Mouse (Mus musculus): Measurements from ENCODE around the gene Olfr457. TPM values are rescaled to one million over a fixed set of nuclear protein-coding genes. Genes with fewer than 3 reads are reported as not detected.
"Not testable (repeated sequence)": the region's sequence is repeated elsewhere in the genome, so short reads cannot be mapped to it uniquely, and the experiment has no call there.

Olfr457 gene
- not detected in 2 replicates for polyA plus RNA-seq (2014; fragmentation: Nextera tagmentation; extraction: Ambion mirVana)

- DNase-seq (ENCODE audit: low spot score) = no peak
- WGBS = 92% methylated on average over 1 of the region's 1 CpGs
- no peak for ATAC-seq (replicated peaks; ENCODE audit: low FRiP score)
- Histone ChIP-seq H3K27ac (ENCODE audit: low read depth, low read length) (no peak within 1 kb of the TSS), H3K36me3 (ENCODE audit: control insufficient read depth, insufficient read depth, low read length) (no peaks in the 10 kb centered on the region), H3K4me1 (replicated peaks; ENCODE audit: control insufficient read depth, insufficient read depth, low read length) (no peaks in the 10 kb centered on the region), H3K27me3 (ENCODE audit: control insufficient read depth, insufficient read depth, low read length) (no peaks in the 10 kb centered on the region), H3K4me2 (ENCODE audit: low read depth, low read length, severe bottlenecking) (no peak within 1 kb of the TSS), H3K9ac (ENCODE audit: low read length) (no peak within 1 kb of the TSS), H3K9me3 (ENCODE audit: control insufficient read depth, low read length) (no peaks in the 10 kb centered on the region), H3K4me3 (ENCODE audit: low read depth, low read length) (no peak within 1 kb of the TSS)
Measured at GRCm38 (mm10) chr6:42476235-42476634, at the start of gene Olfr457. TSS of gene Olfr457 (minus strand) at chr6:42476335.

- Histone ChIP-seq H3K9ac (ENCODE audit: low read length) (no peak overlapping the region), H3K4me3 (ENCODE audit: low read depth, low read length) (no peak overlapping the region), H3K27ac (ENCODE audit: low read depth, low read length) (no peak overlapping the region), H3K4me2 (ENCODE audit: low read depth, low read length, severe bottlenecking) (no peak overlapping the region), H3K9me3 (ENCODE audit: control insufficient read depth, low read length) (no peaks in the 10 kb centered on the region), H3K4me1 (replicated peaks; ENCODE audit: control insufficient read depth, insufficient read depth, low read length) (no peaks in the 10 kb centered on the region), H3K27me3 (ENCODE audit: control insufficient read depth, insufficient read depth, low read length) (no peaks in the 10 kb centered on the region), H3K36me3 (ENCODE audit: control insufficient read depth, insufficient read depth, low read length) (no peaks in the 10 kb centered on the region)
- ATAC-seq (replicated peaks; ENCODE audit: low FRiP score) = no peak
- DNase-seq (ENCODE audit: low spot score) = no peak
- WGBS = 92% methylated on average over 1 of the region's 1 CpGs
Measured at GRCm38 (mm10) chr6:42513461-42513860, 37.3 kb upstream of the Olfr457 start.

- H3K4me3 ChIP-seq (ENCODE audit: low read depth, low read length) = no peak overlapping the region
- DNase-seq (ENCODE audit: low spot score) (no peak), ATAC-seq (replicated peaks; ENCODE audit: low FRiP score) (no peak)
- no peaks in the 10 kb centered on the region for H3K9me3 ChIP-seq (ENCODE audit: control insufficient read depth, low read length)
- H3K4me2 ChIP-seq (ENCODE audit: low read depth, low read length, severe bottlenecking) = no peak overlapping the region
- no peak overlapping the region for H3K9ac ChIP-seq (ENCODE audit: low read length)
- H3K27me3 ChIP-seq (ENCODE audit: control insufficient read depth, insufficient read depth, low read length) = no peaks in the 10 kb centered on the region
- no peaks in the 10 kb centered on the region for H3K36me3 ChIP-seq (ENCODE audit: control insufficient read depth, insufficient read depth, low read length)
- H3K4me1 ChIP-seq (replicated peaks; ENCODE audit: control insufficient read depth, insufficient read depth, low read length) = no peaks in the 10 kb centered on the region
- no peak overlapping the region for H3K27ac ChIP-seq (ENCODE audit: low read depth, low read length)
Measured at GRCm38 (mm10) chr6:42509311-42509710, 33.2 kb upstream of the Olfr457 start.

GRCm38 (mm10) chr6:42503478-42503877, 27.3 kb upstream of the Olfr457 start:
- Histone ChIP-seq H3K27ac (ENCODE audit: low read depth, low read length) (no peak overlapping the region), H3K4me3 (ENCODE audit: low read depth, low read length) (no peak overlapping the region), H3K4me1 (replicated peaks; ENCODE audit: control insufficient read depth, insufficient read depth, low read length) (no peaks in the 10 kb centered on the region), H3K36me3 (ENCODE audit: control insufficient read depth, insufficient read depth, low read length) (no peaks in the 10 kb centered on the region), H3K4me2 (ENCODE audit: low read depth, low read length, severe bottlenecking) (no peak overlapping the region), H3K9me3 (ENCODE audit: control insufficient read depth, low read length) (no peaks in the 10 kb centered on the region), H3K9ac (ENCODE audit: low read length) (no peak overlapping the region), H3K27me3 (ENCODE audit: control insufficient read depth, insufficient read depth, low read length) (no peaks in the 10 kb centered on the region)
- DNase-seq (ENCODE audit: low spot score) (no peak), ATAC-seq (replicated peaks; ENCODE audit: low FRiP score) (no peak)
- WGBS = 92% methylated on average over 2 of the region's 2 CpGs

GRCm38 (mm10) chr6:42489731-42490130, 13.6 kb upstream of the Olfr457 start:
- ATAC-seq (replicated peaks; ENCODE audit: low FRiP score) (no peak), DNase-seq (ENCODE audit: low spot score) (no peak)
- Histone ChIP-seq H3K4me2 (ENCODE audit: low read depth, low read length, severe bottlenecking) (no peak overlapping the region), H3K27me3 (ENCODE audit: control insufficient read depth, insufficient read depth, low read length) (no peaks in the 10 kb centered on the region), H3K9me3 (ENCODE audit: control insufficient read depth, low read length) (no peaks in the 10 kb centered on the region), H3K9ac (ENCODE audit: low read length) (no peak overlapping the region), H3K4me3 (ENCODE audit: low read depth, low read length) (no peak overlapping the region), H3K27ac (ENCODE audit: low read depth, low read length) (no peak overlapping the region), H3K36me3 (ENCODE audit: control insufficient read depth, insufficient read depth, low read length) (no peaks in the 10 kb centered on the region), H3K4me1 (replicated peaks; ENCODE audit: control insufficient read depth, insufficient read depth, low read length) (no peaks in the 10 kb centered on the region)
- 87% methylated on average over 1 of the region's 1 CpGs for WGBS

GRCm38 (mm10) chr6:42487114-42487513, 11.0 kb upstream of the Olfr457 start, which contains the start of gene Olfr456:
TSS of gene Olfr456 (minus strand) at chr6:42487214.
- DNase-seq (ENCODE audit: low spot score) = no peak
- no peak within 1 kb of the TSS for H3K4me3 ChIP-seq (ENCODE audit: low read depth, low read length)
- no peaks in the 10 kb centered on the region for H3K27me3 ChIP-seq (ENCODE audit: control insufficient read depth, insufficient read depth, low read length)
- H3K4me1 ChIP-seq (replicated peaks; ENCODE audit: control insufficient read depth, insufficient read depth, low read length) = no peaks in the 10 kb centered on the region
- H3K4me2 ChIP-seq (ENCODE audit: low read depth, low read length, severe bottlenecking) = no peak within 1 kb of the TSS
- no peaks in the 10 kb centered on the region for H3K9me3 ChIP-seq (ENCODE audit: control insufficient read depth, low read length)
- 91% methylated on average over 1 of the region's 1 CpGs for WGBS
- ATAC-seq (replicated peaks; ENCODE audit: low FRiP score) = no peak
- H3K27ac ChIP-seq (ENCODE audit: low read depth, low read length) = no peak within 1 kb of the TSS
- H3K9ac ChIP-seq (ENCODE audit: low read length) = no peak within 1 kb of the TSS
- H3K36me3 ChIP-seq (ENCODE audit: control insufficient read depth, insufficient read depth, low read length) = no peaks in the 10 kb centered on the region

- H3K27ac ChIP-seq (ENCODE audit: low read depth, low read length) = no peak overlapping the region
- H3K4me1 ChIP-seq (replicated peaks; ENCODE audit: control insufficient read depth, insufficient read depth, low read length) = no peaks in the 10 kb centered on the region
- H3K36me3 ChIP-seq (ENCODE audit: control insufficient read depth, insufficient read depth, low read length) = no peaks in the 10 kb centered on the region
- H3K9ac ChIP-seq (ENCODE audit: low read length) = no peak overlapping the region
- no peaks in the 10 kb centered on the region for H3K9me3 ChIP-seq (ENCODE audit: control insufficient read depth, low read length)
- DNase-seq (ENCODE audit: low spot score) = no peak
- no peaks in the 10 kb centered on the region for H3K27me3 ChIP-seq (ENCODE audit: control insufficient read depth, insufficient read depth, low read length)
- no peak for ATAC-seq (replicated peaks; ENCODE audit: low FRiP score)
- H3K4me2 ChIP-seq (ENCODE audit: low read depth, low read length, severe bottlenecking) = no peak overlapping the region
- no peak overlapping the region for H3K4me3 ChIP-seq (ENCODE audit: low read depth, low read length)
Measured at GRCm38 (mm10) chr6:42484633-42485032, 8.5 kb upstream of the Olfr457 start.

DNA sequence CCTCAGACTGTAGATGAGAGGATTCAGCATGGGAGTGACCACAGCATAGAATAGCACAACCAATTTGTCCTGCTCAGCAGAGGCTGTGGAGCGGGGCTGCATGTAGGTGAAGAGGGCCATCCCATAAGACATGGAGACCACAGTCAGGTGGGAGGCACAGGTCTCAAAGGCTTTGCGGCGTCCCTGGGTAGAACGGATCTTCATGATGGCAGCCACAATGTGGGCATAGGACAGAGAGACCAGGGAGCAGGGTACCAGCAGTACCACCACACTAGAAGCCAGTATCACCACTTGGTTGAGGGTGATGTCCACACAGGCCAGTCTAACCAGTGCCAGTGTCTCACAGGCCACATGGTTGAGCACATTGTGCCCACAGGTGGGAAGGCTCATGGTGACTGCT, 4.8 kb downstream of the Olfr457 start:
- DNase-seq (ENCODE audit: low spot score); ATAC-seq (replicated peaks; ENCODE audit: low FRiP score); H3K4me2 ChIP-seq (ENCODE audit: low read depth, low read length, severe bottlenecking); H3K9me3 ChIP-seq (ENCODE audit: control insufficient read depth, low read length); H3K27me3 ChIP-seq (ENCODE audit: control insufficient read depth, insufficient read depth, low read length); H3K9ac ChIP-seq (ENCODE audit: low read length); H3K4me3 ChIP-seq (ENCODE audit: low read depth, low read length); H3K27ac ChIP-seq (ENCODE audit: low read depth, low read length); H3K36me3 ChIP-seq (ENCODE audit: control insufficient read depth, insufficient read depth, low read length); H3K4me1 ChIP-seq (replicated peaks; ENCODE audit: control insufficient read depth, insufficient read depth, low read length): not testable (repeated sequence)
- WGBS = 97% methylated on average over 4 of the region's 4 CpGs

DNA sequence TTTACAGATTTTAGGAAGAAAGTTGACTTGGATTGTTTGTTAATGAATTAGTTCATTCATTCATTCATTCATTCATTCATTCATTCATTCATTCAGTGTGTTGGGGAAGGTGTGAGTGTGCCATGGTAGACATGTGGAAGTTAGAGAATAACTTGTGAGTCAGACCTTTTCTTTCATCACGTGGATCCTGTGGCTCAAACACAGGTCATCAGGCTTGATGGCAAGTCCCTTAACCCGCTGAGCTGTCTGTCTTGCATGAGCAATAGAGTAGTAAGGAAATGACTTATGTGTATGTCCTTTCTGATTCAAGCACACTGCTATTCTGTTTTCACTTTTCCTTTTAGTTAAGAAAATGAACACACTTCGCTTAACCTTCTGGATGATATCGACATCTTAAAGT, 5.6 kb downstream of the Olfr457 start:
- no peak overlapping the region for H3K4me3 ChIP-seq (ENCODE audit: low read depth, low read length)
- H3K36me3 ChIP-seq (ENCODE audit: control insufficient read depth, insufficient read depth, low read length) = no peaks in the 10 kb centered on the region
- H3K4me1 ChIP-seq (replicated peaks; ENCODE audit: control insufficient read depth, insufficient read depth, low read length) = no peaks in the 10 kb centered on the region
- DNase-seq (ENCODE audit: low spot score) (no peak), ATAC-seq (replicated peaks; ENCODE audit: low FRiP score) (no peak)
- no peak overlapping the region for H3K4me2 ChIP-seq (ENCODE audit: low read depth, low read length, severe bottlenecking)
- 95% methylated on average over 4 of the region's 4 CpGs for WGBS
- H3K27ac ChIP-seq (ENCODE audit: low read depth, low read length) = no peak overlapping the region
- no peaks in the 10 kb centered on the region for H3K27me3 ChIP-seq (ENCODE audit: control insufficient read depth, insufficient read depth, low read length)
- H3K9ac ChIP-seq (ENCODE audit: low read length) = no peak overlapping the region
- no peaks in the 10 kb centered on the region for H3K9me3 ChIP-seq (ENCODE audit: control insufficient read depth, low read length)
